Mouse (Mus musculus) brain, embryonic 14.5 days (tissue): ENCODE data around the gene Gm28043.

Source experiments
- CTCF ChIP-seq: fragments of 200-500 bp; IDR thresholded peaks from 2 replicates; pipeline ENCODE4 v1.5.1; 2012; ENCODE audit warnings: inconsistent platforms, mild to moderate bottlenecking, moderate library complexity, borderline replicate concordance; ENCODE audit not compliant: insufficient read depth, insufficient read length; ENCODE audit errors: extremely low read depth
- POLR2A ChIP-seq: fragments of 200-500 bp; IDR thresholded peaks from 2 replicates; pipeline ENCODE4 v1.6.1; 2012; ENCODE audit warnings: mild to moderate bottlenecking, inconsistent platforms, borderline replicate concordance; ENCODE audit not compliant: poor library complexity, insufficient read depth, insufficient read length, severe bottlenecking; ENCODE audit errors: extremely low read depth

DNA sequence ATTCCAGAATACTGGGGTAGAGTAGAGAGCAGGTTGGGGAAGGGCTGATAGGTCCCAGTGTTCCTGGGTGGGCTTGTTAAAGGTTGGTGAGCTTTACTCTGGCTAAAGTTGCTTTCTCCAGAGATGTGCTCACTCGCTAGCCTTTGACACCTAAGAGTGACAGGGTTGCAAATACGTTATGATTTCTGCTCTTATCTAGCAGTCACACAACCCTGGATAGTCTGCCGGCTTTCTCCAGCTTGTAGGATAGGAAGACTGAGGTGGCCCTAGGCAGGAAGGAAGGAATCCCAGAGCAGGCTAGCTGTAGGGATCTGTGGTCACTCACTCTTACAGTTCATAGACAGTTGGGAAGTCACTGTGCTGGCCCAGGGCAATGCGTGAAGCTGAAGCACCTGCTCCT is 69.6 kb downstream of the Gm28043 start:
- no peak for TF ChIP-seq CTCF
- no peak for TF ChIP-seq POLR2A
